Mouse (Mus musculus) adrenal gland, adult 2 months (tissue): Measurements from ENCODE around the gene Clic4. TPM values are rescaled to one million over a fixed set of nuclear protein-coding genes. Genes with fewer than 3 reads are reported as not detected.

Experiments
- DNase-seq: peaks from one replicate; pipeline ENCODE4 v3.0.0; 2021
- long read RNA-seq: library from polyadenylated mRNA; stranded (forward); transcript quantifications from one replicate; pipeline ENCODE4 v2.0.0, GENCODE M21; 2021
- polyA plus RNA-seq: library from polyadenylated mRNA; depleted of rRNA; stranded (reverse); fragments of >200 nt; gene quantifications from 2 replicates; pipeline ENCODE4 v1.2.3, GENCODE M21; 2012; rRNA removed
- total RNA-seq, 2 experiments: library from RNA; stranded (reverse); gene quantifications; 2 replicates each; pipeline ENCODE4 v1.2.3; 2021

Gene Clic4
- total RNA-seq (100 to 1,000 TPM in 1 of 2 experiments, 10 to 100 TPM in 1; 80.4 to 120 TPM), polyA plus RNA-seq (42.2 and 42.7 TPM in 2 replicates)
- long read RNA-seq, full-length matches to known transcripts, result 73 of 102 reads
- long read RNA-seq, partial matches to known transcripts, result 29 of 102 reads
- long read RNA-seq, other reads (novel, unspliced or antisense), result 0 of 102 reads

DNA sequence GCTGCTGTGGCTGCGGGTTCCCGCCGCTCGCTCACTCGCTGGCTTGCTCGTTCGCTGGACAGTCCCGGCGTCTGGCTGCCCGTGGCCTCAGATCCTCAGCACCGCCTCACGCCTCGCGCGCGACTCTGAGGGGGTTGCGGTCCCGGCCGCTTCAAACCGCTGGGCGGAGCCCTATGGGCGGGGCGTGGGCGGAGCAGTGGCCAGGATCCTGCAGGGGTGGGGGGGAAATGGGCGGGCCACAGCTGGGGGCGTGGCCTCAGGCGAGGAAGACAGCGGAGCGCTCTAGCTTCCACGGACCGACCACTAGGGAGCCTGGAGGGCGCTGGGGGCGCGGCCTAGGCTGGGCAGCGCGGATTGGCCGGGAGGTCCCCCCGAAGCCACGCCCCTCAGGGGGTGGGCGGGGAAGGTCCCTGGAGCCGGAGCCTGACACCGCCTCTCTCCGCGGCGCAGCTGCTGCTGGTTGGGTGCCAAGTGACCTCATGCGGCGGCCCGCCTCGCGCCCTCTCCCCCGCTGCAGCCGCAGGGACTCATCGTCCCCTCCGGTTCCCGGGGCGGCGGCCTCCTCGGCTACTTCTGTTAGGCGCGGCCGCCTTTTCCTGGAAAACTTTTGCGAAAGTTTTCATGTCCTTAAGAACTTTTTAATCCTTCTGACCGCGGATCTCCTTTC lies at the start of gene Clic4:
TSS of gene Clic4 (minus strand) at position 175 of the 667 bp plus-strand sequence.
- DNase-seq, result peak; percentile 100

- peak; percentile 73 for DNase-seq
Measured at GRCm38 (mm10) chr4:135317966-135318365, 45.4 kb upstream of the Clic4 start.

DNA sequence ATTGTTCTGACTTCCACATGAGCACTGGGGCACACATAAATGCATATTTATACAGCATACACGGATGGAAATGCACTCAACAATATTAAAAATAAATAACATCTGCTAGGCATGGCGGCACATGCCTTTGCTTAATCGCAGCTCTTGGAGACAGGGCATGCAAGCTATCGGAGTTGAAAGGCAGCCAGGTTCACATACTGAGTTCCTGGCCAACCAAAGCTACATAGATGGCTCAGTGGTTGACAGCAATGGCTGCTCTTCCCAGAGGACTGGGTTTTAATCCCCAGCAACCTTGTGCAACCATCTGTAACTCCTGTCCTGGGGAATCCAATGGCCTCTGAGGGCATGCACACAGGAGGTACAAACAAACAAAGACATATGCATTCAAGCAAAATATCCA lies 44.9 kb upstream of the Clic4 start:
- DNase-seq, result no peak

- DNase-seq, result no peak
Measured at GRCm38 (mm10) chr4:135315287-135315686, 42.7 kb upstream of the Clic4 start.

DNA sequence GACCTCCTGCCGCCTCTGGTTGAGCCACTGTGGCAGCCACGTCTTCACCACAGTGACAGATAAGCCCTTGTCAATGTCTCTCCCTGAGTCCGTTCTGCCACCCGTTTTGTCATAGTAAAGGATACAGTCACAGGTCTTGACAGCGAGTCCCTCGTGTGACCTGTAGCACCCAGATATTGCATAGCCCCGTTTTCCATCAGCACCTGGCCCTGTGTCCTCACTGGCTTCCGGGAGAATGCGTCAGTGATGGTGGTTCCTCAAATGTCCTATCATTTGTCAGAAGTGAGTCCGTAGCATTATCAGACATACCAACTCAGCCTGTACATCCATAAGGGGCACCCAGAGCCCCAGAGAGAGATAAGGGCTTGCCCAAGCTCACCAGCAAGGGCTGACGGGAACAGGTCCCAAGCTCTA lies 41.8 kb upstream of the Clic4 start:
- DNase-seq, result no peak

DNA sequence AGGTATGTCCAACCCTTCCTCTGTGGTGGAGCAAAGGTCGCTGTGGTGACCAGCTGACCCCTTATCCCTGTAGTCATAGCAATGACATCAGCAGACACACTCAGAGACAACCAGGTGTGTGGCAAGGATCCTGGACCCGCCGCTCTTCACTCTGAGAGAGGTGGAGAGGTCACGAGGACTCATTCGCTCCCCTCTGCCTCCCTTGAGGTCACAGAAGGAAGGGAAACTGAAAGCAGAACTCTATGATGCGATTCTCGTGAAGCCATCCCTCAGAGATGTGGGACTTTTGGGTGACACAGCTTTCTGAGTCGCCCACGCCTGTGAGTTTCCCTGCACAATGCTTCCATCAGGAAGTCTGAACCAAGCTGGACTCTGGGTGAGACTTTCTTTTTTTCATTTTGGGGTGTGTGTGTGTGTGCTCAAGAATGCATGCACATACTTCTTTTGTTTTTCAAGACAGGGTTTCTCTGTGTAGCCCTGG lies 41.2 kb upstream of the Clic4 start:
- peak; percentile 32 for DNase-seq

- no peak for DNase-seq
Measured at GRCm38 (mm10) chr4:135313111-135313691, 40.6 kb upstream of the Clic4 start.

DNA sequence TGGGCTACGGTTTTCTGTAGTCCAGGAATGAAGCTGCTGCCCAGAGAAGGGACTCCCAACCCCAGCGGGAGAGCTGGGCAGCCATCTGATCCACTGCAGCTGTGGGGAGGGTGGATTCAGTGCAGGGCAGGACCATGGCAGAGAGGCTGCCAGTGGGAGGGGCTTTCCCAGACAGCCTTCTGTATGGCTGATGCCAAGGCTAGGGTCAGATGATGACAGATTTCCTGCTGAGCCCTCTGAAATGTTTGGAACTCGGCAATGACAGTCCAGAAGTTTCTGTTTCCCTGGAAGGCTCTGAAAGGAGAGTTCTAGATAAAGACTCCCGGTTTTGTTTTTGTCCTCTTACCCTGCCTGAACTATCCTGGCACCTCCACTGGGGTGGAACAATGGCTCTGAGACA lies 40.1 kb upstream of the Clic4 start:
- DNase-seq, result peak; percentile 87

- DNase-seq, result no peak
Measured at GRCm38 (mm10) chr4:135310371-135310770, 37.8 kb upstream of the Clic4 start.

GRCm38 (mm10) chr4:135309726-135310125 lies 37.1 kb upstream of the Clic4 start:
- DNase-seq, result no peak

DNA sequence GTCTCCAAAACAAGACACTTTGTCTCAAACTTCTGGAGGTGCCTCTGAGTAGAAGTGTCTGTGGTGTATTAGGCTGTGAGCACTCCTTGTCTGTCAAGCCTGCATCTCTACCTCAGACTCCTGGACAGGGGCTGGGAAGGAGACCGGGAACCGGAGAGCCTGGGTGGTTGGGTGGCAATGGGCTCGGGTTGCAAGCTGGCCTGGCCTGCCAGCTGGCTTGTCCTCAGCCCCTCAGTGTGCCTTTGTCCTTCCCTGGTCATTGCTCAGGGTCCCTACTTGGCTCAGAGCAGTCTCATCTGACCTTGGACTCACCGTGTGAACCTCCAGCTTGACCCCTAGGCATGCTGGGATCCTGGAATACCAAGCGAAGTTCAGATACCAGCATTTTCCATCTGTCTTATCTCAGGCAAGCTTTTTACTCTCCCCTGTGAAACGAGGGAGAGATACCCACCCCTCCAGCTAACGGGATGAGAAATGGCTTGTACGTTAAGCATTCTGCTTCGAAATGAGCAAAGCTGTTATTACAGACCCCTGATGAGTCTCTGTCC lies 36.6 kb upstream of the Clic4 start:
- DNase-seq, result no peak

DNA sequence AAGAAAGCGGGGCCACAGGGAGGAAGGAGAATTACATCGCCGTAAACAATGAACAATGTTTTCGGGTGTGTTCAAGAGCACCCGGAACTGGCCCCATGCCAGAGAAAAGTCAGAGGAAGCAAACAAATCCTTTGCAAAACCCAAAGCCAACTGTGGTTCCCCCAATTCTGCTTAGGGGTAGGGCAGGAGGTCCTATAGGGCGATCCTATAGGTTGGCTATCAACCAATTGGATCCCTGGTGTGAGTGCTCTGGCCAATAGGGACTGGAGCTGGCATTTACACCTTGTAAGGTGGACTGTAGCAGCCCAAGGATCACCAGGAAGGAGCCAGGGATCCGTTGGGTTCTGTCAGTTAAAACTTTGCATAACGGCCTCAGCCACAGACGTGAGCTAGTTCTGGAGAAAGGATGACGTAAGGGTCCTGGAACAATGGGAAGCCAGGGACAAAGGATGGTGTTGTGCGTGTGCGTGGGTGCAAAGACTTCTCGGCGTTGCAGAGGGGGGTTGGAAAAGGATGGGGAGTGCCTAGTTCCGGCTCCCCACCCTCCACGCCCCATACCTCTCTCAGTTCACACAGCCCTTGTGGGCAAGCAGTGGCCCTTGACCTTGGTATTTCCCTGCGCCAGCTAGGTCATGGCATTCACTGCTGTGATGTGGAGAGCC lies 34.5 kb upstream of the Clic4 start:
- peak; percentile 53 for DNase-seq

GRCm38 (mm10) chr4:135306533-135306932 lies 33.9 kb upstream of the Clic4 start:
- DNase-seq, result peak; percentile 88

DNA sequence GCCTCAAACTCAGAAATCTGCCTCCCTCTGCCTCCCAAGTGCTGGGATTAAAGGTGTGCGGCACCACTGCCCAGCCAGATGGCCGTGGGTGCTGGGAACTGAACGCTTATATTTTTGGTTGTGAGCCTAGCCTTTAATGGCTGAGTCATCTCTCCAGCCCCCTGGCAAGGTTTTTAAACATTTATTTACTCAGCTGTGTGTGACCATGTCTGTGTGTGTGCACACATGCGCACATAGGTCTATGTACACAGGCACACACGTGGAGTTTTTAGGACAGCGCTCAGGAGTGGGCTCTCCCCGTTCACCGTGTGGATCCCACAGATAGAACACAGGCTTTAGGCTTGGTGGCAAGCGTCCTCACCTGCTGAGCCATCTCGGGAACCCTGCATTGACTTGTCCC lies 29.6 kb upstream of the Clic4 start:
- no peak for DNase-seq

DNA sequence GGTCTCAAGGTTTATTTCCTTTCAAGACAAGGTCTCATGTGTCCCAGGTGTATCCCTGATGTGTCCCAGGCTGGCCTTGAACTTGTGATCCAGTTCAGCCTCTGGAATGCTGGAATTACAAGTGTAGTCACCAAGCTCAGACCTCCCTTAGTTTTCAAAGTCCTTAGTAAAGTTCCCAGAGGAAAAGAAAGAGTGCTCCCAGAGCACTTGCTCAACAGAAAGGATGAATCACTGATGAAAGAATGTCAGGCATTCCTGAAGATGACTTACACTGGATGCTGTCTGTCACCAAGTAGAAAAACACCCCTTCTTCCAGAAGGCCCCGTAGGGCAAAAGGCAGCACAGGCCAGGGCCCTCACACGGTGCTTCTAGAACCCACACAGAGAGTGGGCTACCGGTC lies 28.6 kb upstream of the Clic4 start:
- DNase-seq, result peak; percentile 53

GRCm38 (mm10) chr4:135300248-135301041 lies 27.8 kb upstream of the Clic4 start:
- no peak for DNase-seq

DNA sequence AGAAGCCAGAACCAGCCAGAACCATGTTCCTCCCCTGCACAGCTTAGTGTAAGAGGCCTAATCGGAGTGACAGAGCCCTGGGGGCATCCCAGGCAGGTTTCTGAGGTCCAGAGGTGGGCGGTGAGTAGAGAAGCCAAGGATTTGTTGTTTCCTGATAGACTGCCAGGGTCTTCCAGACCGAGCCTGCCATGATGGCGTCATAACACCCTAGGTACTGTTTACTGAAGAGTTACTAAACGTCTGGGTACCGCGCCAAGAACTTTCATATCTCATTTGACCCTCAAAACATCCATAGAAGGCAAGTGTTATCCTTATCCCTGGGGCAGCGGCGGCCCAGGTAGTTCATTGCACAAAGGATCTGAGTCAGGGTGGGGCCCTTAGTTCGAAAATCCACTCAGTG lies 26.1 kb upstream of the Clic4 start:
- no peak for DNase-seq

GRCm38 (mm10) chr4:135297931-135298546 lies 25.4 kb upstream of the Clic4 start:
- DNase-seq, result peak; percentile 38

DNA sequence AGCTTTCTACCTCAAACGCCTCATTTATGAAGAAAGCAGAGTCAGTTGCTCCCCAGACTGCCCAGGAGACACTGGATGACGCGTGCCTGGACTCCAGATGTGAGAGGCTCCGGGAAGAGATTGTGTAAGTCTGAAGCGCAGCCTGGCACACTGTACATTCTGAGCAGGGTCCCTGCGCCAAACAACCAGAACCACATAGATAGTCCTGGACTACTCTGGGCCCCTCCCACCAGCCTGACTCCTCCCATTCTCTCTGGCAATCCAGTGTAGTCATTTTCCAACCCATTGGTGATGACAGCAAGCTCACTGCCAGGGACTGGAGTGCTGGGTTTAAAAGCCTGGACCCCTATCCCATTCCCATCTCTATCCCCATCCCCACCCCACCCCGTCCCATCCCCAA lies 24.5 kb upstream of the Clic4 start:
- DNase-seq, result peak; percentile 33

DNA sequence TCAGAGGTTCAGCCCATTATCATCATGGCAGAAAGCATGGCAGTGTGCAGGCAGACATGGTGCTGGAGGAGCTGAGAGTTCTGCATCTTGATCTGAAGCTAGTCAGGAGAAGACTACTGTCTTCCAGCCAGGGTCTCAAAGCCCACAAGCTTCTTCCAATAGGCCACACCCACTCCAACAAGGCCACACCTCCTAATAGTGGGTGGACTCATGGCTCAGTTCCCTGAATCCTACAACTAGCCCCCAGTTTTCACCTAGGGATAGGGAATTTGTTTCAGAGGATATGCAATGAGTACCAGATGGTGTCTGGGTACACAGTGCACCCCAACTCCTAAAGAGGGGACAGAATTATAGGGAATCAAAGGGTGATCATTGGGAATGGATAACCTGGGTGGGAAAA lies 24.0 kb upstream of the Clic4 start:
- DNase-seq, result no peak

- DNase-seq, result peak; percentile 30
Measured at GRCm38 (mm10) chr4:135293813-135294212, 21.2 kb upstream of the Clic4 start.
